Mouse (Mus musculus) liver, postnatal 0 days (tissue): ENCODE results near the gene Cops8. TPM values are rescaled to one million over a fixed set of nuclear protein-coding genes. Genes with fewer than 3 reads are reported as not detected.

ENCODE experiments used
- ATAC-seq: fragments of 200-750 bp; cut with Nextera tagmentation; 2 replicates; pipeline ENCODE4 v1.8.0; 2017; ENCODE audit warnings: mild to moderate bottlenecking, moderate library complexity
- DNase-seq: peaks from one replicate; pipeline ENCODE4 v3.0.0-alpha.2; 2016
- H3K27ac ChIP-seq: fragments of 300-500 bp; sonication (generic); 2 replicates; pipeline ENCODE4 v1.5.1; 2014; ENCODE audit warnings: antibody characterized with exemption, moderate library complexity, mild to moderate bottlenecking, low read depth
- H3K27me3 ChIP-seq: fragments of 300-500 bp; sonication (generic); 2 replicates; pipeline ENCODE4 v1.6.1; 2014; ENCODE audit warnings: low read length, control low read depth, mixed read lengths; ENCODE audit not compliant: insufficient read depth
- H3K36me3 ChIP-seq: fragments of 300-500 bp; sonication (generic); replicated peaks from 2 replicates; pipeline ENCODE4 v1.6.1; 2014; ENCODE audit warnings: mild to moderate bottlenecking, control low read depth, low read length, moderate library complexity, mixed read lengths; ENCODE audit not compliant: insufficient read depth
- H3K4me1 ChIP-seq: fragments of 300-500 bp; sonication (generic); 2 replicates; pipeline ENCODE4 v1.6.1; 2014; ENCODE audit warnings: antibody characterized with exemption, mild to moderate bottlenecking, control low read depth; ENCODE audit not compliant: insufficient read depth
- H3K4me2 ChIP-seq: fragments of 300-500 bp; sonication (generic); 2 replicates; pipeline ENCODE4 v1.6.1; 2014; ENCODE audit warnings: low read depth, mild to moderate bottlenecking, low read length, moderate library complexity, mixed read lengths
- H3K4me3 ChIP-seq: fragments of 300-500 bp; sonication (generic); 2 replicates; pipeline ENCODE4 v1.5.1; 2014; ENCODE audit warnings: low read depth, low read length
- H3K9ac ChIP-seq: fragments of 300-500 bp; sonication (generic); replicated peaks from 2 replicates; pipeline ENCODE4 v1.6.1; 2014; ENCODE audit warnings: mild to moderate bottlenecking, moderate library complexity
- H3K9me3 ChIP-seq: fragments of 300-500 bp; sonication (generic); 2 replicates; pipeline ENCODE4 v1.6.1; 2016; ENCODE audit warnings: mild to moderate bottlenecking, control low read depth, low read length, mixed read lengths
- CTCF ChIP-seq: sonication (generic); IDR thresholded peaks from 2 replicates; pipeline ENCODE4 v1.5.1; 2016; ENCODE audit warnings: antibody characterized with exemption, low read depth
- EP300 ChIP-seq: IDR thresholded peaks from 2 replicates; pipeline ENCODE4 v1.6.1; 2016; ENCODE audit warnings: antibody characterized with exemption, low read depth, mild to moderate bottlenecking
- WGBS: fragments of 180-500 bp; shearing (Covaris S2); extraction: QIAGEN DNeasy Blood & Tissue Kit; methylation state at CpG from one replicate; pipeline ENCODE4 v1.1.7; 2014; ENCODE audit not compliant: insufficient replicate concordance; 5-methylcytosine and 5-hydroxymethylcytosine counted together
- polyA plus RNA-seq: library from polyadenylated mRNA; unstranded; fragments of >200 nt; fragmentation: Nextera tagmentation; extraction: Ambion mirVana; gene quantifications from 2 replicates; pipeline ENCODE4 v1.2.1, GENCODE M21; 2015

The Cops8 gene
- polyA plus RNA-seq, 1 experiment from 2014 or later: 33.0 TPM

DNA sequence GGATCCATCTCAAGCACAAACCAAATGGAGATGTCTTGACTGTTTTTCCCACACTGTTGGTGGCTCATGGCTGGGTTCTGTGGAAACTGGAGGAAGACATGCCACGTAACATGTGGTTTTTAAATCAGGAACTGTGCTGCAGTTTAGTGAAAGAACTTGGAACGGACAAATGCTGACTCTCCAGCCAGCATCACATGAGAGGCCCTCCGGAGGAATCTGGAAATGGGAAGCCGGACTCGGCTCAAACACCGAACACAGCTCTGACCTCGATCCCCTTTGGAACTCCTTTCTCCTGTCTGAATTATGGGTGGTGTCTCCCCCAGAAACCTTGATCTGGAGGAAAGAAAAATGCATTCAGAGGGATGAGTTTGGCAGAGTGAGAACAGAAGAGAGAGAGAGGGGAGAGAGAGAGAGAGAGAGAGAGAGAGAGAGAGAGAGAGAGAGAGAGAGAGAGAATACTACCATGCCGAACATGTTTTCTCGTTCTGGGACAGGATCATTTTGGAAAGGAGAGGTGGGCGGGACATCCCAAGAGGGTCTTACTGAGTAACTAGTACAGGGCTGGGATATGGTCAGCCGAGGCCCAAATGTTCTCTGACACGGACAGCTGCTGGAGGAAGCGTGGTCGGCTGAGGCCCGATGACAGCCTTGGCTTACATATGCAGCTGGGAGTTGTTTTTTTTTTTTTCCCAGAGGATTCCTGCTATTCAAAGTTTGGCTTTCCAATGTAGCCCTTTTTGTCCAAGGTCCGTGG, 53.9 kb downstream of the Cops8 start:
- Histone ChIP-seq H3K4me3 (no peak overlapping the region), H3K36me3 (no peaks in the 10 kb centered on the region), H3K27ac (no peak overlapping the region), H3K4me1 (no peaks in the 10 kb centered on the region), H3K9ac (no peak overlapping the region), H3K9me3 (no peaks in the 10 kb centered on the region), H3K4me2 (no peak overlapping the region), H3K27me3 (no peaks in the 10 kb centered on the region)
- WGBS: 73% methylated on average over 16 of the region's 16 CpGs
- DNase-seq (no peak), ATAC-seq (no peak)
- TF ChIP-seq EP300: no peak
- TF ChIP-seq CTCF: no peak

DNA sequence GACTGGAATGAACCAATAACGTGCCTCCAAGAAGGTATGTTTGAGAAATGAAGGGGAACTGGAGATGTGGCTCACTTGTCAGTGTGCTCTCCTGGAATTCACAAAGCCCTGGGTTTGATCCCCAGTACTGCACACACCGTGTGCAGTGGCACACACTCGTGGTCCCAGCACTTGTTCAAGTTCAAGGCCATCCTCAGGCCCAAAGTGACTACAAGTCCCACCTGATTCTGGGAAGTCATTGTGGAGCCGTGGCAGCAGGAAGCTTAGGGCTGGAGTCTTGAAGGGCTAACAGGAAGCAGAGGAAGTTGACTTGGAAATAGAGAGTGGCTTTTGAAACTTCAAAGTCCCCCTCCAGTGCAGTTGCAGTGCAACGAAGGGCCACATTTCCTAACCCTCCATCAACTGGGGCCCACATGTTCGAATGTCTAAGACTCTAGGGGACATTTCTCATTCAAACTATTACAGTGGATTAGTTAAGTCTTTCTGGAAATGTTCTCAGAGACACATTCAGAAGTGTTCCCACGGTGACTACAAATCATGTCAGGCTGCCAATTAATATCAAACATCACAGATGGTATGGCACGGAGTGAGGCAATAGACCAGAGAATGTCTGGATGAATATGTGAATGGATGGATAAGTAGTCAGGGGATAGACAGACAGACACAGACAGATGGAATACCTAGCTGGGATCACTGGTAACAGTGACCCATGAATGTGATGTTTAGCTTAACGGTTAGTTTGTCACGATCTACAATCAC, 54.7 kb downstream of the Cops8 start:
- Histone ChIP-seq H3K4me1 (no peaks in the 10 kb centered on the region), H3K4me3 (no peak overlapping the region), H3K4me2 (no peak overlapping the region), H3K9ac (no peak overlapping the region), H3K27ac (no peak overlapping the region), H3K27me3 (no peaks in the 10 kb centered on the region), H3K36me3 (no peaks in the 10 kb centered on the region), H3K9me3 (no peaks in the 10 kb centered on the region)
- no peak for TF ChIP-seq EP300
- no peak for TF ChIP-seq CTCF
- WGBS: 62% methylated on average over 10 of the region's 10 CpGs
- ATAC-seq: no peak
- DNase-seq: no peak

DNA sequence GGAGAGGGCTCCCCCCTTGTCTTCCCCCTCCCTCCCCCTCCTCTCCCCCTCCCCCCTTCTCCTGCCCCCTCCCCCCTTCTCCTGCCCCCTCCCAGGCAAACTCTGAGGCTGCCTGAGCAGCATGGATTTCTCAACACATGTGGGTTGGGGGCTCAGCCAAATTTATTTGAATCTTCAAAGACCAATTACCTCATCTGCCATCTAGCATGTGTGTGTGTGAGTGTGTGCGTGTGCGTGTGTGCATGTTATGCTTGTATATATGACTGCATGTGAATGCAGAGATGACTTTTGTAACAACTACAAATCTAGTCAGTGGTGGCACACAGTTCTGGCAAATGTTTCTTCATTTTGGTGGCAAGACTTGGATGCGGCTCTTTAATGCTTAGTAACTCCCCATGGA, 55.8 kb downstream of the Cops8 start:
- Histone ChIP-seq H3K4me2 (no peak overlapping the region), H3K27ac (no peak overlapping the region), H3K4me3 (no peak overlapping the region), H3K27me3 (no peaks in the 10 kb centered on the region), H3K36me3 (no peaks in the 10 kb centered on the region), H3K9ac (no peak overlapping the region), H3K4me1 (no peaks in the 10 kb centered on the region), H3K9me3 (no peaks in the 10 kb centered on the region)
- WGBS: 80% methylated on average over 3 of the region's 3 CpGs
- DNase-seq (no peak), ATAC-seq (no peak)
- TF ChIP-seq CTCF (no peak), EP300 (no peak)

DNA sequence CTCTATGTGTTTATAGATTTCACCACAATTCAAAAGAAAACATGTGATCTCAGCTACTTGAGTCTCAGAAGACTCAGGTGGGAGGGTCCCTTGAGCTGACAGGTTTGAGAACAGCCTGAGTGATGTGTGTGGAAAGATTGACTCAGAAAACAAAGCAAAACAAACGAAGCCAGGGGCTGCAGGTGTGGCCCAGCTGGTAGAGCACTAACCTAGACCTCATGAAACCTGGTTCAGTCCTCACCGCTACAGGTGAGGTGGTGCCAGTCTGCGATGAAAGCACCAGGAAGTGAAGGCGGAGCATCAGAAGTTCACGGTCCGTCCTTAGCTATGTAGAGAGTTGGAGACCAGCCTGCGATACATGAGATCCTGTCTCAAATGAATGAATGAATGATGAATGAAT, 57.4 kb downstream of the Cops8 start:
- no peaks in the 10 kb centered on the region for H3K4me1 ChIP-seq
- no peaks in the 10 kb centered on the region for H3K36me3 ChIP-seq
- no peak overlapping the region for H3K4me2 ChIP-seq
- 73% methylated on average over 7 of the region's 7 CpGs for WGBS
- no peaks in the 10 kb centered on the region for H3K27me3 ChIP-seq
- DNase-seq (no peak), ATAC-seq (no peak)
- H3K9me3 ChIP-seq: no peaks in the 10 kb centered on the region
- H3K4me3 ChIP-seq: no peak overlapping the region
- TF ChIP-seq EP300 (no peak), CTCF (no peak)
- no peak overlapping the region for H3K9ac ChIP-seq
- no peak overlapping the region for H3K27ac ChIP-seq

DNA sequence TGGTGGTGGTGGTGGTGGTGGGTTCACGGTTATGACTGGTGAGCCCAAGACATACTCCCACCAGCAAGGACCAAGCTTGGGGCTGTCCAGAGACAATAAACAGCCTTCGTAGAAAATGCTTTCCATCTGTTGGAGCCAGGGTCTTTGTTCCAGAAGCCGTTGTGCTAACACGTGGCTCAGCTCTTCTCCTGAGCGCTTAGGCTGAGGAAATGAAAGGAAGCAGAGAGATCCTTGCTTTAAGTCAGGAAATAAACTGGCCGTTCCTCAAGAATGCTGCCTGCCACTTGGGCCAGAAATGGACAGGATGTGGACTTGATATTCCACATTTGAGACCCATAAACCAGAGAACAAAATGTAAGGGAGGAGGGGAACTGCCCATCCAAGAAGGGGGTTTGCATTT, 59.7 kb downstream of the Cops8 start:
- Histone ChIP-seq H3K9me3 (no peaks in the 10 kb centered on the region), H3K9ac (no peak overlapping the region), H3K4me2 (no peak overlapping the region), H3K27me3 (no peaks in the 10 kb centered on the region), H3K27ac (no peak overlapping the region), H3K36me3 (no peaks in the 10 kb centered on the region), H3K4me3 (no peak overlapping the region), H3K4me1 (no peaks in the 10 kb centered on the region)
- no peak for DNase-seq
- 50% methylated on average over 6 of the region's 6 CpGs for WGBS
- ATAC-seq: no peak
- TF ChIP-seq EP300: no peak

Other genes starting within 250 kb of the Cops8 start
- 3.7 and 5.2 TPM in 2 replicates for gene Col6a3, start 241.0 kb downstream of the Cops8 start, polyA plus RNA-seq